Mouse (Mus musculus) retina, postnatal 7 days (tissue): ENCODE data around the gene Mapk8ip1.

Source experiments
- DNase-seq: peaks from one replicate; pipeline ENCODE4 v3.0.0-alpha.2; 2012; ENCODE audit warnings: low read depth, low spot score

The Mapk8ip1 gene

DNA sequence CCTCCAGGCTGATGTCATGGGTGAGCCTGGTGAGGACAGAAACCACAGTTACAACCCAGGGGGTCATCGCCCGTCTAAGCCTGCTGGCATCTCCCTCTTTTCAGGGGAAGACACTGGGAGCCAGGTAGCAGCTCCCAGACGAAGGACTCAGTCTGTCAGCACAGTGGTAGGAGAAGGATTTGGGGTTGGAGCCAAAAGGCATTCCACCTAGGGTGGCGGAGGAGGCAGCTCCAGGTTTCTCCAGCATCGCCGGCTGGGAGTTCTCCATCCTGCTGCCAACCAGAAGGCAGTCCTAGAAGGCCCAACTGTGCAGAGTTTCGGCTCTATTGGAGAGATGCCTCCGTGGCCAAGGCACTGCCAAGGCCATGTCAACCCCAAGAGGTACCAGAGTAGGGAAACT, 9.9 kb downstream of the Mapk8ip1 start:
- DNase-seq: no peak

DNA sequence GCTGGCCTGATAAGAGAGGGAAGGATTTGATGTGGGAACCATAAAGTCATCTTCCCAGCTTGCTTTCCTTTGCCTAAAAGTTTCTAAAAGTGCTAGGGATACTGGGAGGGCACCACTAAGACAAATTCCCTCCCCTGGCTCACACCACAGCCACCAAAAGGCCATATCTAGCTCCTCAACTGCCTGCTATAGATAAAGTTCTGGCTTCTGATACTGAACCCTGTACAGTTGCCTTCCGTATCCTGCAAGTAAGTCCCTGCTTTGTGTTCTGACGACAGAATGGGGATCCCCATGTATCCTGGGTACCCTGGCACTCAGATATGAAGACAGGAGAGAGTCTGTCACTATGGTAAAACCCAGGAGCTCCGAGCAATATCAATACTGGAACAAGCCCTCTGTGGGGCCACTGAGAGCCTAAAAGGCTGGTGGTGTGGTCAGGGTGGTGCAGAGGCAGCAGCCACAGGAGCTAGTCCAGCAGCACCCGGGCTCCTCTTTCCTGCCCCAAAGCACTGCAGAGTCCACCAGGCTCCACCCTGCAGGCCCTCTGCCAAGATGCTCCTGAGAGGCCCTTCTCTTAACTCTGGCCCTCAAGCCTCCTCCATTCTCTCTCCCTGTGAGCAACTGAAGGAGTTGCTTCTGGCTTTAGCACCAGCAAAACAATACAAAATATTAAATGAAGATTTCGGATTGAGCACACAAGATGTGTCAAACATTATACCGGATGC, 10.7 kb downstream of the Mapk8ip1 start:
- no peak for DNase-seq

DNA sequence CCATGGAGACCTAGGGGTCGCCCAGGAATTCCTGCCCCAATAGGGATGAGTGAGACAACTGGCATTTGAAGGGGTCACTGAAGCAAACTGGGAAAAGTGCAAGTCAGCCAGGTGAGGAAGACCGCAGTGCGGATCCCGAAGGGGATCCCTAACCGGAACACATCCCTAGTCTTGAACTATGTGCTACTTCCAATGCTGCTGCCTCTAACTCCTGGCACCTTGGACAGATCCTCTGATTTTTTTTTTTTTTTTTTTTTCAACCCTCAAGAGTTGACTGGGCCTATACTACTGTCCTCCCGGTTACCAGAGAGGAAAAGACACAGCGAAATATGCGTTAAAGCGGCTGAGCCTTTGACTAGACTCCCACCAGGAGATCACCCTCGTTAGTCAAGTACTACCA, 11.4 kb downstream of the Mapk8ip1 start:
- DNase-seq: no peak

DNA sequence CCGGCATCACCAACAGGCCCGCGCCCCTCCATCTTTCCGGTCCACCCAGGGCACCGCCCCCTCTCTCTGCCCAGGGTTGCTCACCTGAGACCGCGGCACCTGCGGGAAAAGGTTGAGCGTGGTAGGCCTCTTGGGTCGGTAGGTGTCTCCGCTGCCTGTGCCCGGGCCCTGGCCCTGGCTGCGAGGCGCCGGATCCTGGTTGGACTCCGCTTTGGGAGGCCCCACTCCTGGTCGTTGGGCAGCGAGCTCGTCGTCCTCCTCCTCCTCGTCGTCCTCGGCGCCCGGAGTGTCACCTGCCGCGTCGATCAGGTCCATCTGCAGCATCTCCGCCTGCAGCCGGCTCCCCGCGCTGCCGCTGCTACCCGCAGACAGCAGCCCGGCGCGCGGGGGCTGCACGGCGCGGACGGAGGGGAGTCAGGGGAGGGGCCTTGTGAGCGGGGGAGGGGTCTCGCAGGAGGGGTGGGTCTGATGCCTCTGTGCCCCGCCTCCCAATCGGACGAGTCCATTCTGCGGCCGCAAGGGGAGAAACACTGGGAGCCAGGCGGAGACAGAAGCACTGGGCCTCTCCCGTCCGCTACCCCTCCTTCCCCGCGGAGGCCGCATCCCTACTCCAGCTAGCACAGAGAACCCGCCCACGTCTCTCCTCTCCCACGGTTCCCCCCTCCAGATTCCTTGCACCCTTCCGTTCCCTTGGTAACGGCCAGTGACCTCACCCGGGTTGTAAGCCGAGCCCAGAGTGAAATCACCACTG, 12.0 kb downstream of the Mapk8ip1 start:
- DNase-seq: peak; percentile 85

DNA sequence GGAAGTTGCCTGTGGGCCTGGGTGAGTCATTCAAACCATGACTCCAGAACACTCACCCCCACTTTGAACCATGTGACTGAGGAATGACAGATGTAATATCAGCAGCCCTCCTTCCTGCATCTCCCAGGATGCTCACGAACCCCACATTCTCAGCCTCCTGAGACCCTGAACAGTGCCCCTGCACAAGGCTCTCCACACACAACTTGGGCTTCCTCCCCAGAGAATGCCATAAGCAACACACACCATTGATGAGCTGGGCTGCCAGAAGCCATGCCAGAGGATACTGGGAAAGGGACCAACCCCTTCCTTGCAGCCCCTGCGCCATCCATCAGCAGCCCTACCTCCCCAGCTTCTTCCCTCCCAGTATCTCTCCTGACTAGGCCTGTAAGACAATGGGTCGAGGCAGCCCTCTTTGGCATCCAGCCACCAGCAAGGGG, 13.0 kb downstream of the Mapk8ip1 start:
- no peak for DNase-seq

DNA sequence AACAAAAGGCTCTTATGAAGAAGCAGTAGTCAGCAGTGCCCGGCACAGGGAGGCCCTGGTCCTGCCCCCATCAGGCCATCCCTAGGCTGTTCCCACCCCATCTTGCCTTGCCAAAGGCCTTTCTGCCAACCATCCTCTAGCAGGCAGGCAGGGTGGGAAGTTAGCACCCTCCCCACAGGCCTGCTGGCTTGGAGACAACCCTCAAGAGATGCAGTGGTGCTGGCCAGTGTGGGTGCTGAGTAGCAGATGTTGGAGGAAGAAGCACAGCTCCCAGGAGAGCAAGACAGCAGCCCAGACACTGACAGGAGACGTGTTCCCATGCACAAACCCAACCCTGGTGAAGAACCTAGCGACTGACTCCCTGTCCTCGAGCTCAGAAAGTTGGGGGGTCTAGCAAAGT, 13.4 kb downstream of the Mapk8ip1 start:
- no peak for DNase-seq

DNA sequence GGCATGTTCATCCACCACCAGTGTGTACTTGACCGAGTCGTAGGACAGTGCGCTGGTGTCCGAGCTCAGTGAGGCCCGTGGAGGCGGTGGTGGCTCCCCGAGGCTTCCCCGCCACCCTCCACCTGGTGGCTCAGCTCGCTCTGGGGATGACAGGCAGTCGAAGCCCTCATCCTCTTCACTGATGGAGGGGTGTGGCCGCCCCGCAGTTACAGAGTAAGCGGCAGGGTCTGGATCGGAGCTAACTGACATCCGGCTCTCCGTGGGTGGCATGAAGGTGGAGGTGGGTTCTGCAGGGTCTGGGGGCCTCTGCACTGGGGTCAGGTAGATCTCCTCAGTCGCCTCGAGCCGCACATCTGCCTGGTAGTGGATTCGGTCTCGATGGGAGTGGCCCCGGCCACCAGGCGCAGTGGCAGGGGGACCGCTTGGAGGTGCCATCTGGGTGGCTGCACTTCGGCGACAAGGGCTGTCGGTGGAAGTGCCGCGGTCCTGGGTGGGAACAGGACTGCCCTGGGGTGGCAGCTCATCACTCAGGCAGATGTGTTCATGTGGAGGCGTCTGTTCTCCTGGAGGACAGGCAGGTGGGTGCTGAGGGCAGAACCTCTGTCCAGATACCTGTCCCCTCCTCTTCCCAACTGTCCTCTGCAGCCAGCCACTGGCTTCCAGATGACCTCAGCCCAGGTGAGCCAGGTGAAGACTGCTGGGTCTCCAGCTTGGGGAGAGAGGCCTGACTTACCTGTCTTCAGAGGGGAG, 14.1 kb downstream of the Mapk8ip1 start:
- DNase-seq: no peak

DNA sequence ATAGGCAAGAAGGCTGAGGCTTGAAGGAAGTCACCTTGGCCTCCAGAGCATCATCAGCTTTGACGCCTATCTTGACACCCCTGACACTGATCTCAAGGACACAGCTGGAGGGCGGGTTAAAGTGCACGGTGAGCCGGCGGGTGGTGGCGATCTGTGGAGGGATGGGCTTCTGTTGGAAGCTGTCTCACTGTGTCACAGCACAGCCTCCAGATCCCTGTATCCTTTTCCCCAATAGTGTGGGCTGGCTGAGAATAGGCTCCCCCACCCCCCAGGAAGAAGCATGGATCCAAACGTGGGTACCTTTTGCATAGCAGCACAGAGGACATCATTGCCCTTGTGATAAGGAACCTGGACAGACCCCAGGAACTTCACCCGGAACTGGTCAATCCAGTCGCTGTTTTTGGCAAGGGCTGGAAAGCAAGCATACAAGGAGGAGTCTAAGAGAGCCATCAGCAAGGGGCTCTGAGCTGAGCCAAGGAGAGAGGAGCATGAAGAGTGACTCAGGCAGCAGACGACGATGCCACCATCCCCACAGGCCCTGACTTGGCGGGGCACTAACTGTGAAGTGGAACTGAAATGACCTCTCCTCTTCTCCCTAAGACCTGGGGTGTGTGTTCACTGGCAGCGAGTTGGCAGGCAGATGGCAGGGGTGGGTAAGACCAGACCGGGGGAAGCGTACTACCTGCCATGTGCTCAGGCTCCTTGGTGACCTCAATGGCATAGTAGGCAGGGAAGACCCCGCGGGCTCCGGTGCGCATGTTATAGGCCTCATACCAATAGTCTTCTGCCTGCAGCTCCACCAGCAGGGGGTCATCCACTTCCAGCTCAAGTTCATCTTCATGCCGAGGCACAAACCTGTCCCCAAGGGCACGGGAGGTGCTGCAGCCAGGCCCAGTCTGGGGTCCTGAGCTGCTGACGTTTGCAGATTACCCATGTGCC, 15.7 kb downstream of the Mapk8ip1 start:
- no peak for DNase-seq

DNA sequence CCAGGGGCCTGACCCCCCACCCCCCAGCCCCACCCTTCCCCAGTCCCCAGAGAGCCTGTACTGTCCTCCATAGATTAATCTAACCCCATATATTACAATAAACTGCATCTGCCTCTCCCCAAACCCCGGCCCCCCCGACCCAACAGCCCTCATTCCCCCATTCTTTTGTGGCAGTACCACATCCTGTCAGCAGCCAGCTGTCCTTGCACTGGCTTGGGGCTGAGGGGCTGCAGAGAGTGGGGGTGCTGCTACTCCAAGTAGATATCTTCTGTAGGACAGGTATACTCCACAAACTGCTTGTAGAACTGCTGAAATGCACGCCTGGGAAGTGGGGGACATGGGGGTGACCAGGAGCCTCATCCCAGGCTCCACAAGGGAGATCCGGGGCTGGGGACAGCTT, 17.0 kb downstream of the Mapk8ip1 start:
- no peak for DNase-seq

DNA sequence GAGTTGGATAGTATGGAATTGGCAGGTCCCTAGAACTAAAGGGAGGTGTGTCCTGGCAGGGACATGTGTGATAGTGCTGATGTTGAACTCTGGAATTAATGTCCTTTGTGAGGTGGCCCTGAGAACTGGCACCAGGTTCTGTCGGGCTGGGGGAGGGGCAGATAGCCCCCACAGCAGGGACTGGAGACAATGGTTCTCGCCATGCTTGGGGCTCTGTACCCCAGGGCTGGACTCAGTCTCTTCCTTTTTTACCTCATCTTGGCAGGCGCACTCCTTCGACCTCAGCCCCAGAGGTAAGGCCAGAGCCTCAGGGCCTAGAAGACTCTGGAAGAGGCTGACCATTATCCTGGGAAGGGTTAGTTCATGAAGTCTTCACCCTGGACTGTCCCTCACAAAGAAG, 18.3 kb downstream of the Mapk8ip1 start:
- DNase-seq: no peak

DNA sequence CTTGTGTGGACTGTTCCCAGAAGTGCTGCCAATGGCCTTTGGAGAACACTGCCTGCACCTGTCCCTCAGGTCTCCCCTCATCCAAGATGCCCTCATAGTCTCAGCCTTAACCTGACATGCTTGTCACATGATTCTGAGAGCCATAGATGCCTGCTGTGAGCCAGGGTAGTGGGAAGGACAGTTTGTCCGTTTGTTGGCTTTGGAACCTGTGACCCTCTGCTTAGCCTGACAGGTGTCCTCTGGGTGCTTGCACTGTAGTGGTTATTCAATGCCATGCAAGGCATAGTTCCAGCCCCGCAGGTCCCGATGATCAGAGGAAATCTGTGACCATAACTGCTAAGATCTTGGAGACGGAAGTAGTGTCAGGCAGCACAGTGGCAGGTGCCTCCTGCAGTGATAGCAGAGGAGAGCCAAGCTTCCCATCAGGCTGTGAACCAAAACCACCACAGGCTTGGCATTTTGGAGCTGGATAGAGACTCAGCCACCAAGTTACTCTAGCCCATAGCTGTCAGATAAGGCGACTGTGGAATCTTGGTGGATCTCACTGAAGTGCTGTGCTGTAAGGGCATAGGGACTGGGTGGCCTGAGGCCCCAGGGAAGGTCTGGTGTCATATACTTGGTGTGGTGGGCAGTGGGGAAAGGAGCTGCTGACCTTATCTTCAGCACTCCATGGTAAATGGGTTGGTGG, 19.0 kb downstream of the Mapk8ip1 start, which contains the start of gene 1700029I15Rik:
Gene 1700029I15Rik (plus strand): TSS at position 638 of the 688 bp plus-strand sequence.
- DNase-seq: no peak

DNA sequence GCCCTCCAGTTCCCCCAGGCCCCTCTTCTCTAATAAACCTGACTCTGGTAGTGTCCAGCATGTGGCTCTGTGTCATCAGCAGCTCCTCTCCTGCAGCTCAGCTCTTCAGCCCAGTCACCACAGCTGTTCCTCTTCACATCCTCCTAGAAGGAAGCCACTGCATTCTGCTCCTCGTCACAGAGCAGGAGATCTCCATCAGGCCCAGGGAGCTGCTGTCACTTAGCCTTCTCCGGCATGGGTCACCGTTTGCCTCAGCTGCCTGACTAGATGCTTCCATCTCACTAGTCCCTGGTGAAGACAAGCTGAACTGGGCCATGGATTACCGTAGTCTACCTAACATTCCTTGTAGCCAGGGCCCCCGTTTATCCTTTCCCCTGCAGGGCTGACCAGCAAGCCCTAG, 19.9 kb downstream of the Mapk8ip1 start:
- no peak for DNase-seq

DNA sequence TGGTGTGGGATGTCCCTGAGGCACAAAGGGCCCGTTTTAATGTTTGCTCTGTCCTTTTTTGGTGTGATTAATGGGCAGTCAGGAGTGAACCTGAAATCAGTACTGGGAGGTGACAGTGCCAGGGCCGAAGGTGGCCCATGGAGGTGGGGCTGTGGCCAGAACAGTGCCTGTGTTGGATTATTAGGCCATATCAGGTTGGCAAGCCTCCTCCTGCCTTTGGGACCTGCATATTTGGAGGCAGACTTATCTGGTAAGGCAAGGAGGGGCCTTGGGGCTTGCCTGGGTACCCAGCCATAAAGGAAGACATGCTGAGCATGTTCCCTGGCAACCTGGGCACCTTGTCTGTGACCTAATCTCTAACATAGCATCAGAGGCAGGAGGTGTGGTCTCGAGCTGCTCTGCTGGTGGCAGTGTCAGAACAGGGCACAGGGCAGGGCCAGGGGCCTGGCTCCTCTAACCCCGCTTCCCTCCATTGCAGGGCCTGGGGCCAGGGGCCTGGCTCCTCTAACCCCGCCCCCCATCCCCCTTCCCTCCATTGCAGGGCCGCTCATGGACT, 20.5 kb downstream of the Mapk8ip1 start:
- no peak for DNase-seq

DNA sequence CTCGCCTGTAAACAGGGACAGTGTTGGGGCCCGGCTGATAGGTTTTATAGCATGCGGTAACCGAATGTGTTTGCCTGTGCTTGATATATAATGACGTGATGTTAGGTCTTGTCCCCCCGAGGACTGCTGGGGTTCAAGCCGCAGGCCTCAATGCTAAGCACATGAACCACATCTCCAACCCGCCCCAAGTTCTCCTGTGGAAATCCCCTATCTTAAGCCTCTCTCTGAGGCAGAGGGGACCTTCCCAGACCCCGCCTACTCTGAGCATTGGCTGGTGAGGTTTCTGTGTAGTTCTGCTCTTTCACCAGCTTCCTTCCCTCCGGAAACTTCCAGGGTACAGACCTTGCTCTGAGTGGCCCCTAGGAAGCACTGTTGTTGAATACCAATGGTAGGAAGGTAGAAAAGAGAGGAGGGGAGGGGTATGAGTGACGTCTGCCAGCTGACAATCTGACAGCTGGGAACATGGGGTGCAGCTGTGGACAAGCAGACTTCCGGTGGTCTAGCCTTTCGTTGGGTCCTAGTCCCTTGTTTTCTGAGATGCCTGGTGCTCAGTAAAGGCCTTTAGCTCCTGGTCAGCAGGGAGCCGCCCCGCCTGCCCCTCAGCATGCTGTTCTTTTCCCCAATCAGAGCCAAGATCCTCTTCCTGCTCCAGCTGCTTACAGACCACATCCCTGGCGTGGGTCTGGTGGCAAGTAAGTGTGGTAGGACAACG, 21.1 kb downstream of the Mapk8ip1 start:
- no peak for DNase-seq

DNA sequence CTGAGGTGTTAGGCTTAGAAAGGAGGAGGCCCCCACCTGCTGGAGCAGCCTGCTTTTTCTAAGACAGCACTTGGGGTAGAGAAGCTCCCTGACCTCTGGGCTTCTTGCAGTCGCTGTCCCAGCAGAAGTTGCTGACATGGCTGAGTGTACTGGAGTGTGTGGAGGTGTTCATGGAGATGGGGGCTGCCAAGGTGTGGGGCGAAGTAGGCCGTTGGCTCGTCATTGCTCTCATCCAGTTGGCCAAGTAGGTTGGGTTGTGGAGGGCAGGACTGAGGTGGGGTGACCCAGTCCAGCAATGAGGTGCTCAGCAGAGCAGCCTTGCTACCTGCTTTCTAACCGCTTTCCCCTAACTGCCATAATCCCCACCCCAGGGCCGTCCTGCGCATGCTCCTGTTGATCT, 23.7 kb downstream of the Mapk8ip1 start:
- DNase-seq: no peak

DNA sequence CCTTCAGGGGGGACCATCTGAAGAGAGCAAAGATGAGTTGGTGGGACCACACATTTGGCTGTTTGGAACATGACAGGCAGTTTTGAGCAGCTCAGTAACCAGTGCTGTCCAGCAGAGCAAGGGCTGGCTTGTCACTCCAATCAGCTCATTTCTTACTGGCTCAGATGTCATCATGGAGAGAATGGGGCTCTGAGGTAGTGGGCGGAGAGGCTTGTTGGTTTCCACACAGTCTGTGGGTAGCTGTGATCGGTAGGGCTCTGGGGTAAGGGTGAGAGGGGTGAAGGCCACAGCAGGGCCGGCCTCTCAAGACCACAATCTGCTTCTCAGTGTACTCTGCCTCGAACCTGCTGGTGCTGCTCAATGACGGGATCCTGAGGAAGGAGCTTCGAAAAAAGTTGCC, 24.8 kb downstream of the Mapk8ip1 start:
- DNase-seq: no peak

DNA sequence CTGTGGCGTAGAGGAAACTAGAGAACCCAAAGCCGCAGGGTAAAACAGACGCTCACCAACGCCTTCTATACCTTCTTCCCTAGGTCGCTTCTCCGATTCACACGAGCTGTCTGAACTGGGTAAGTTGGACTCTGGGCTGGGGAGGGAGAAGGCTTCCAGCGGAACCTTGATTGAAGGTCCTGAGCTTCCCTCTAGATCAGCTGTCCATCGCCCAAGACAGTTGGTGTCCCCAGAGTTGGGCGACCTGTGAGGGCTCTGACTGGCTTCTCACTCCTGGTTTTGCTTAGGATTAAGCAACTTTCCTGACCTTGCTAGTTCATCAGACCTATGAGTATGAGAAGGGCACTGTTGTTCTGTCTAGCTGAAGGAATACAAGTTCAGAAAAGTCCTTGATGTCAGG, 25.3 kb downstream of the Mapk8ip1 start:
- DNase-seq: no peak

DNA sequence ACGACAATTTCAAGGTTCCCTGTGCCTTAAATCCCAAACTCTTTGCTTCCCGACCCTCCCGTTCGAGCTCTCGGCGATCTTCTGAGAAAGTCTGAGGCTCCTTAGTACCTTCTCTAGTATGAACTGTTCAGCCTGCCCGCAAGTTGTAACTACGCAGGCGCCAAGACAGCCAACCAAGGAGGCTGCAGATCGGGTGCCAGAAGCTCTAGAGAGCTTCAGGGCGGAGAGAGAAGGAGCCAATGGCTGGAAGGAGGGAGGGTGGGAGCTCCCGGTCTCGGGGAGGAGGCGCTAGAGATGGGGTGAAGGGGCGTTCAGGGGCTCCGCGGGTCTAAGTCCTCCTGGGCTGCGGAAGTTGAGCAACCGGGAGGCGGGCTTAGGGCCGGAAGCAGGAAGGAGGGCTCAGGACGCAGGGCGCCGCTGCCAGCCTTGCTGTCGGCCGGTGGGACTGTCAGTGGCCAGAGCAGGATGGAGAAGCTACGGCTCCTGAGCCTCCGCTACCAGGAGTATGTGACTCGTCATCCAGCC, 25.9 kb downstream of the Mapk8ip1 start:
- peak; percentile 95 for DNase-seq

DNA sequence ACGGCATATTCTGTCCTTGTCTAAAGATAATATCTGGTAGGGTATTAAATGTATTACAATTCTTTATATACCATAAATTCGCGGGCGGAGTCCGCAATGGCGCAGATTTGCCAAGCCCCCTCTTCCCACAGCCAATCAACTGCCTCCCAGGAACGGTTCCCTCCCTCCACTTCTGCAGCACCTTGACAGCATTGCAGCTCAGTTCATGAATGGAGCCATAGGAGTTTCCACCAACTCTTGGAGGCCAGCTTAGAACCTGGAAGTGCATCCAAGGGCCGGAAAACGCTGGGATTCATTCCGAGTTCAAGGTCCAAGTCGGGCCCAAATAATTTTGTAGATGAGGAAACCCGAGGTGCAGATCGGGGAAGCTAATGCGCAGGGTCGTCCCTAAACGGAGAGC, 26.5 kb downstream of the Mapk8ip1 start, which contains the start of the genes Pex16 and Large2:
Gene Pex16 (plus strand): TSS at position 163 of the 400 bp plus-strand sequence.
Gene Large2 (minus strand): TSS at position 356 of the 400 bp plus-strand sequence.
- no peak for DNase-seq
